8 mouse cellular contexts compared by ENCODE assay signal in the genomic region with DNA sequence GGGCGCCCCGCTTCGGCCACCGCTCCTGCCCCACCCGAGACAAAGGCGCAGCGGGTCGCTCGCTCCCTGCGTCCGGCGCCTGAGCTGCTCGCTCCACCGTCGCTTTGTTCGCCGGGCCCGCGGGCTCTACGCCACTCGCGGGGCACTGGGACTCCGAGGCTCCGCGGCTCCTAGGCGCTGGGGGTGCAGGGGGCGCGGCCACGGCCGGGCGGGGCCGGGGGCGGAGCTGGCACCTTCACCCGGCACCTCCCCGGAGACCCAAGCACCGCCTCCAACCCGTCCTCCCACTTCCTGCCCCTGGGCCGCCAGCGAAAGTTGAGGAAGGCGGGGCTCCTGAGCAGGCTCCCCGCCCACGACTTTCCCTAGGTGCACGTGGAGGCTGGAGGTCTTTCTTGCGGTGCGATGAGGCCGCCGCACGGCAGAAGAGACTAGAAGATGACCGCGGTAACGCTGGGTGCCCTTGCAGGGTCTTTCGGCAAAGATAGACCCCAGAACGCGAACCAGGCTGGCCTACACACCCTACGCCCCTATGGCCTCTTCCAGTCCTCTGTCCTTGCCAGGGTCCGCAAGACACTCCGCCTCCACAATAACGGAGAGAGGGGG. TPM values are rescaled to one million over a fixed set of nuclear protein-coding genes. Genes with fewer than 3 reads are reported as not detected.
DNase-seq lines count a peak whose midpoint lies in the region; ATAC-seq and TF ChIP-seq lines count a peak whose summit lies in the region.

A gene (minus strand): TSS at position 179 of the 603 bp plus-strand sequence.

- DNase-seq in adrenal gland, adult (ENCODE audit: inconsistent age in 2 of 2, low spot score in 1 of 2) = peak; percentile 97 to 98
- peak; percentile 78 to 88 for DNase-seq in gastrocnemius, adult 8-10 months (ENCODE audit: low spot score in 2 of 2)
- DNase-seq in hindbrain, postnatal 0 days (ENCODE audit: low spot score) = peak; percentile 90
- peak; percentile 72 to 94 for DNase-seq in left cerebral cortex, postnatal 10 days (ENCODE audit: extremely low spot score in 1 of 2, low spot score in 2 of 2)
- DNase-seq in right cerebral cortex, postnatal 10 days (ENCODE audit: low spot score in 2 of 2) = peak; percentile 92
- peak; percentile 94 for DNase-seq in urinary bladder, postnatal 14 days (ENCODE audit: low spot score)

- H3K4me1 ChIP-seq in cortical plate, adult 2 months (ENCODE audit: control insufficient read depth, insufficient read depth, low read length) = no peaks in the 10 kb centered on the region
- H3K4me1 ChIP-seq in hindbrain, postnatal 0 days (ENCODE audit: insufficient read depth, low read length) = peaks cover 23% of the 10 kb centered on the region

- no peaks in the 10 kb centered on the region for H3K27me3 ChIP-seq in hindbrain, postnatal 0 days (ENCODE audit: insufficient read depth, low read length)

- H3K9ac ChIP-seq in hindbrain, postnatal 0 days (replicated peaks; ENCODE audit: low read length) = peak within 1 kb of the TSS; percentile 68

- peak within 1 kb of the TSS; percentile 97 for H3K4me2 ChIP-seq in hindbrain, postnatal 0 days (ENCODE audit: low read depth, low read length)

- H3K27ac ChIP-seq in cortical plate, adult 2 months (ENCODE audit: insufficient read depth, low read length) = no peak within 1 kb of the TSS; the same call in 1 of the 2 replicates
- peak within 1 kb of the TSS; percentile 70 for H3K27ac ChIP-seq in hindbrain, postnatal 0 days

- 2% methylated on average over 58 of the region's 58 CpGs for WGBS in hindbrain, postnatal 0 days

- intact Hi-C loops in left cerebral cortex, postnatal 10 days (cut with DNase I) = loop anchor here (1.0 kb wide), 1 partner anchor 138 kb away; no protein-coding TSS in a partner anchor

- H3K4me3 ChIP-seq in cortical plate, adult 2 months (ENCODE audit: insufficient read depth, low read length) = peak within 1 kb of the TSS; percentile 62
- H3K4me3 ChIP-seq in hindbrain, postnatal 0 days (ENCODE audit: low read length) = peak within 1 kb of the TSS; percentile 84

- no peaks in the 10 kb centered on the region for H3K9me3 ChIP-seq in hindbrain, postnatal 0 days (ENCODE audit: low read length)

- TF ChIP-seq POLR2A in cortical plate, adult 2 months (IDR thresholded peaks at IDR 0.05; ENCODE audit: extremely low read depth, insufficient read depth, low read length) = no peak

- no peak for TF ChIP-seq CTCF in cortical plate, adult 2 months (IDR thresholded peaks at IDR 0.05; ENCODE audit: extremely low read depth, insufficient read depth, low read length)
- TF ChIP-seq CTCF in hindbrain, postnatal 0 days (IDR thresholded peaks at IDR 0.05; ENCODE audit: low read depth) = no peak

- no peaks in the 10 kb centered on the region for H3K36me3 ChIP-seq in hindbrain, postnatal 0 days (ENCODE audit: insufficient read depth, low read length)

- peak; percentile 88 for ATAC-seq in hindbrain, postnatal 0 days
- ATAC-seq in megakaryocyte progenitor cell, adult 5-6 weeks (replicated peaks; ENCODE audit: poor library complexity) = peak; percentile 96

RNA-seq across cellular contexts. Expression of the gene that starts here (rescaled TPM):
- 10.4 and 11.0 TPM in 2 replicates for polyA plus RNA-seq in cortical plate, adult 2 months (2012; rRNA removed)
- total RNA-seq in gastrocnemius, adult 8-10 months (2022) = 1 to 10 TPM; 2.0 to 2.2 (median 2.0) TPM
- 38.4 and 44.9 TPM in 2 replicates for total RNA-seq in hindbrain, postnatal 0 days (2014; rRNA removed)
- 8.2 TPM in 2 replicates for polyA plus RNA-seq in hindbrain, postnatal 0 days (2015; fragmentation: Nextera tagmentation; extraction: Ambion mirVana)
- 10 to 100 TPM; 26.1 to 29.0 TPM for total RNA-seq in left cerebral cortex, postnatal 10 days (2021)
- 4.8 and 7.5 TPM in 2 replicates for total RNA-seq in megakaryocyte progenitor cell, adult 5-6 weeks (2015)
- 5.7 and 9.2 TPM in 2 replicates for total RNA-seq in megakaryocyte progenitor cell, adult 5-6 weeks (2017)
